Mouse (Mus musculus): ENCODE data around the gene Smurf1. TPM values are rescaled to one million over a fixed set of nuclear protein-coding genes. Genes with fewer than 3 reads are reported as not detected.

The Smurf1 gene
- polyA plus RNA-seq, 1 experiment from 2014 or later: 9.2 TPM

DNA sequence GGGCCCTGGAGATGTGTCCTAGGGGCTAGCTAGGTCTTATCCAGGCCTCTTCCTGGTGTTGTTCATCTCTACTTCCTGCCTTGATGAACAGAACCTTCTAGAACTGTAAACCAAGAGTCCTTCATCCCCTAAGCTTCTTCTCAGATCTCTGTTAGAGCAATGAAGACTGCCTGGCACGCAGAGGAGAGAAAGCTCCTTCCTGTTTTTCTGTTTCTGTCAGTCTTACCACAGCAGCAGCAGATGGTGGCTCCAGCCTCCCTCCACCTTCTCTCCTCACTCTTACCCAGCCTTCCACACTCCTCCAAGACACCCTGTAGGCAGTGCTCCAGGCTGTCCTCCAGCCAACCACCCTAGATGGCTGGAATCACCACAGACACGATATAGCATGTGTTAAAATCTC, 28.3 kb downstream of the Smurf1 start:
- H3K9me3 ChIP-seq (ENCODE audit: control insufficient read depth, low read length): no peaks in the 10 kb centered on the region
- no peak overlapping the region for H3K4me2 ChIP-seq
- H3K4me3 ChIP-seq (ENCODE audit: low read depth, low read length): no peak overlapping the region
- DNase-seq (ENCODE audit: low spot score) (no peak), ATAC-seq (replicated peaks; ENCODE audit: low FRiP score) (no peak)
- H3K27ac ChIP-seq (ENCODE audit: low read depth, low read length): no peak overlapping the region
- H3K9ac ChIP-seq (ENCODE audit: low read depth, low read length): no peak overlapping the region
- peaks cover 5% of the 10 kb centered on the region for H3K4me1 ChIP-seq (replicated peaks; ENCODE audit: control insufficient read depth, insufficient read depth, low read length)
- H3K36me3 ChIP-seq (ENCODE audit: control insufficient read depth, insufficient read depth, low read length): no peaks in the 10 kb centered on the region
- WGBS: 39% methylated on average over 2 of the region's 2 CpGs
- H3K27me3 ChIP-seq (replicated peaks; ENCODE audit: control insufficient read depth, insufficient read depth, low read length): no peaks in the 10 kb centered on the region

DNA sequence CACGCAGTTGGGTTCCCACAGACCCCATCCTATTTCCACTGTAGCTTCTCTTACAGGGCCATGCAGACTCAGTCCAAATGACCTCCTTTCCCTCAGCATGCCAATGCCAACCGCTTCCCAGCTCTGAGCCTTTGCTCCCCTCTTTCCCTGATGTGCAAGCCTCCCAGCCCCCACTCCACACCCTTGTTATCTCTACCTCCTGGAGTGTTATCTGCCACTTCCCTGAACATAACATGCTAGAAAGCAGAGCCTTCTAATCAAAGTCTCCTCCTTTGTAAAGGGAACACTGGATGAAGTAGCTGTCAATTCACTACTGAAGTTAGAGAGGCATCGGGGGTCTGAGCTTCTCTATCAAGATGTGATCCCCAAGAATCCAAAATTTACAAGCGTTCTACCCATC, 32.2 kb downstream of the Smurf1 start:
- Histone ChIP-seq H3K9me3 (ENCODE audit: control insufficient read depth, low read length) (no peaks in the 10 kb centered on the region), H3K4me1 (replicated peaks; ENCODE audit: control insufficient read depth, insufficient read depth, low read length) (peaks cover 5% of the 10 kb centered on the region), H3K36me3 (ENCODE audit: control insufficient read depth, insufficient read depth, low read length) (no peaks in the 10 kb centered on the region), H3K4me3 (ENCODE audit: low read depth, low read length) (no peak overlapping the region), H3K27me3 (replicated peaks; ENCODE audit: control insufficient read depth, insufficient read depth, low read length) (no peaks in the 10 kb centered on the region), H3K4me2 (no peak overlapping the region), H3K27ac (ENCODE audit: low read depth, low read length) (no peak overlapping the region), H3K9ac (ENCODE audit: low read depth, low read length) (no peak overlapping the region)
- 36% methylated on average over 4 of the region's 4 CpGs for WGBS
- no peak for ATAC-seq (replicated peaks; ENCODE audit: low FRiP score)
- DNase-seq (ENCODE audit: low spot score): no peak

DNA sequence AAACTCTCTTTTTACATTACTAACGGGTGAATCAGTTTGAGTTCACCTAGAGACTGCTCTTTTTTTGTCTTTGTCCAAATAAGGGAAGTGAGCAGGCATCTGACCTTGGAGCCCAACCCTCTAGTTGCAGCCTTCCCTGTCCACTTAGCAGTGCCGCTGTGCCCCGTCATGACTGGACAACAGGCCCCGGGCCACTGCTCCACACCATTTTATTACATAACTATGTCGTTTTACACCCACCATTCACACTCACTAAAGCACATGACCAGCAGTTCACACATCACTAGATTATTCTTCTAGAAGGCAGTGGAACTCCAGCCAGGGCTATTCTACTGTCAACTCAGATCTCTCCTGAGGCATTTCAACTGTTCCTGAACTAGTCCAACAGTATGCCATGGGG, 33.8 kb downstream of the Smurf1 start:
- Histone ChIP-seq H3K4me3 (ENCODE audit: low read depth, low read length) (no peak overlapping the region), H3K27me3 (replicated peaks; ENCODE audit: control insufficient read depth, insufficient read depth, low read length) (no peaks in the 10 kb centered on the region), H3K27ac (ENCODE audit: low read depth, low read length) (no peak overlapping the region), H3K9ac (ENCODE audit: low read depth, low read length) (no peak overlapping the region), H3K4me2 (no peak overlapping the region), H3K36me3 (ENCODE audit: control insufficient read depth, insufficient read depth, low read length) (no peaks in the 10 kb centered on the region), H3K4me1 (replicated peaks; ENCODE audit: control insufficient read depth, insufficient read depth, low read length) (peaks cover 5% of the 10 kb centered on the region; the same call in 1 of the 2 replicates), H3K9me3 (ENCODE audit: control insufficient read depth, low read length) (no peaks in the 10 kb centered on the region)
- 82% methylated on average over 5 of the region's 5 CpGs for WGBS
- no peak for DNase-seq (ENCODE audit: low spot score)
- ATAC-seq (replicated peaks; ENCODE audit: low FRiP score): no peak

GRCm38 (mm10) chr5:144928856-144929713, 36.6 kb downstream of the Smurf1 start:
- DNase-seq (ENCODE audit: low spot score) (no peak), ATAC-seq (replicated peaks; ENCODE audit: low FRiP score) (no peak)
- H3K4me3 ChIP-seq (ENCODE audit: low read depth, low read length): no peak overlapping the region
- H3K4me2 ChIP-seq: no peak overlapping the region
- H3K36me3 ChIP-seq (ENCODE audit: control insufficient read depth, insufficient read depth, low read length): no peaks in the 10 kb centered on the region
- H3K27me3 ChIP-seq (replicated peaks; ENCODE audit: control insufficient read depth, insufficient read depth, low read length): no peaks in the 10 kb centered on the region
- no peaks in the 10 kb centered on the region for H3K9me3 ChIP-seq (ENCODE audit: control insufficient read depth, low read length)
- H3K4me1 ChIP-seq (replicated peaks; ENCODE audit: control insufficient read depth, insufficient read depth, low read length): peaks cover 5% of the 10 kb centered on the region
- no peak overlapping the region for H3K9ac ChIP-seq (ENCODE audit: low read depth, low read length)
- no peak overlapping the region for H3K27ac ChIP-seq (ENCODE audit: low read depth, low read length)
- 66% methylated on average over 11 of the region's 11 CpGs for WGBS

DNA sequence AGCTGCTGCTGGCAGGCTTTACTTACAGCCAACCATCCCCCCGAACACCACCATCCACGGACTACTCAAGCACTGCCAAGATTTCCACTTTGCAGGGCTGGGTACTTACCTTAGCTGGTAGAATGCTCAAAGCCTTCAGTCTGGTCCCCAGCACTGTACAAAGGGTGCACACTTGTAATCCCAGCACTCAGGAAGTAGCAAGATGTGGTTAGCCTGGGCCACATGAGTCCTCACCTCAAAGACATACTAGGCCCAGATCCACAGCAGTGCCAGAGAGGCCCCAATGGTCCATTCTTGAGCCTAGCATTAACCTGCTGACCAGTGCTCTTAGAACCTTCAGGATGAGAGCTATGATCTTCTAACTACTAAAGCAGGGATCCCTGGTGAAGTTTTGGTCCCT, 39.4 kb downstream of the Smurf1 start:
- no peaks in the 10 kb centered on the region for H3K9me3 ChIP-seq (ENCODE audit: control insufficient read depth, low read length)
- DNase-seq (ENCODE audit: low spot score) (no peak), ATAC-seq (replicated peaks; ENCODE audit: low FRiP score) (no peak)
- H3K27ac ChIP-seq (ENCODE audit: low read depth, low read length): no peak overlapping the region
- H3K4me2 ChIP-seq: no peak overlapping the region
- H3K4me1 ChIP-seq (replicated peaks; ENCODE audit: control insufficient read depth, insufficient read depth, low read length): no peaks in the 10 kb centered on the region; the same call in 1 of the 2 replicates
- no peaks in the 10 kb centered on the region for H3K27me3 ChIP-seq (replicated peaks; ENCODE audit: control insufficient read depth, insufficient read depth, low read length)
- H3K9ac ChIP-seq (ENCODE audit: low read depth, low read length): no peak overlapping the region
- no peaks in the 10 kb centered on the region for H3K36me3 ChIP-seq (ENCODE audit: control insufficient read depth, insufficient read depth, low read length)
- WGBS: 91% methylated on average over 2 of the region's 2 CpGs
- H3K4me3 ChIP-seq (ENCODE audit: low read depth, low read length): no peak overlapping the region

DNA sequence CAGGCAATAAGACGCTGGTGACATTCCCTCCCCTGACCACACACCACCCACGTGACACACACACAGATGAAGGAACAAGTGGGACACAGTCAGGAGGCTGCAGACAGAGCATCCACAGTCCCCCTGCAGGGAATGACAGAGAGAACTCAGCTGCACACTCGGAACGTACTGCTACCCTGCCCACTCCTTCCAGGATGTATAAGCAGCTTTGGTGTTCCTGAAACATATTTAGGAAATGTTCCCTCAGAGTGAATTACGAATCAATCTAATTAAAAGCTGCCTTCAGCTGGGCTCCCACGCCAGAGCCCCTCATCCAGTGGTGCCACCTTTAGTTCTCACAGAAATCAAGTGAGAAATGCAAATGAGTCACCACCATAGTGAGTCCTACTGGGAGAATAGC, 42.3 kb downstream of the Smurf1 start:
- no peaks in the 10 kb centered on the region for H3K27me3 ChIP-seq (replicated peaks; ENCODE audit: control insufficient read depth, insufficient read depth, low read length)
- no peak overlapping the region for H3K4me2 ChIP-seq
- DNase-seq (ENCODE audit: low spot score) (no peak), ATAC-seq (replicated peaks; ENCODE audit: low FRiP score) (no peak)
- H3K4me1 ChIP-seq (replicated peaks; ENCODE audit: control insufficient read depth, insufficient read depth, low read length): no peaks in the 10 kb centered on the region; the same call in 1 of the 2 replicates
- no peaks in the 10 kb centered on the region for H3K36me3 ChIP-seq (ENCODE audit: control insufficient read depth, insufficient read depth, low read length)
- H3K27ac ChIP-seq (ENCODE audit: low read depth, low read length): no peak overlapping the region
- H3K4me3 ChIP-seq (ENCODE audit: low read depth, low read length): no peak overlapping the region
- H3K9ac ChIP-seq (ENCODE audit: low read depth, low read length): no peak overlapping the region
- H3K9me3 ChIP-seq (ENCODE audit: control insufficient read depth, low read length): no peaks in the 10 kb centered on the region
- WGBS: 64% methylated on average over 6 of the region's 6 CpGs

GRCm38 (mm10) chr5:144919790-144920189, 45.9 kb downstream of the Smurf1 start:
- Histone ChIP-seq H3K4me3 (ENCODE audit: low read depth, low read length) (no peak overlapping the region), H3K9ac (ENCODE audit: low read depth, low read length) (no peak overlapping the region), H3K36me3 (ENCODE audit: control insufficient read depth, insufficient read depth, low read length) (no peaks in the 10 kb centered on the region), H3K27ac (ENCODE audit: low read depth, low read length) (no peak overlapping the region), H3K27me3 (replicated peaks; ENCODE audit: control insufficient read depth, insufficient read depth, low read length) (no peaks in the 10 kb centered on the region), H3K4me2 (no peak overlapping the region), H3K4me1 (replicated peaks; ENCODE audit: control insufficient read depth, insufficient read depth, low read length) (peaks cover 3% of the 10 kb centered on the region), H3K9me3 (ENCODE audit: control insufficient read depth, low read length) (no peaks in the 10 kb centered on the region)
- WGBS: 87% methylated on average over 8 of the region's 8 CpGs
- ATAC-seq (replicated peaks; ENCODE audit: low FRiP score) (no peak), DNase-seq (ENCODE audit: low spot score) (no peak)

DNA sequence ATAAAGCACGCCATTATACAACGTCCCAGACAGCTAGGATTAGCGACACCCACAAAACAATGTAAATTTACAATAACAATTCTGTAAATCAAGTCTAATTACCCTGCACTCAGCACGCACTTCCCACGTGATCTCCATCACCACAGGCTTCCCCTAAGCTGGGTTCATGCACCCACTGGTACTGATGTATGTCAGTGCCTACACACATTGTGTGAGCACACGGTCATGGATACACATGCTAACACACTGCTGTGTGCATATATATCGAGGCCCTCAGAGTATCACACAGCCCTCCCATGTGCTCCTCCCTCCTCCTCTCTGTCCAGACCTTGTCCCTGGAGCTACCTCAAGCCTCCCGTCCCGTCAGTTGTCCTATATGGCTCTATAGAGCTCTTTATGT, 46.5 kb downstream of the Smurf1 start:
- H3K4me1 ChIP-seq (replicated peaks; ENCODE audit: control insufficient read depth, insufficient read depth, low read length): peaks cover 5% of the 10 kb centered on the region
- no peak for ATAC-seq (replicated peaks; ENCODE audit: low FRiP score)
- H3K4me2 ChIP-seq: no peak overlapping the region
- DNase-seq (ENCODE audit: low spot score): no peak
- 82% methylated on average over 9 of the region's 9 CpGs for WGBS
- no peak overlapping the region for H3K9ac ChIP-seq (ENCODE audit: low read depth, low read length)
- no peaks in the 10 kb centered on the region for H3K9me3 ChIP-seq (ENCODE audit: control insufficient read depth, low read length)
- no peaks in the 10 kb centered on the region for H3K36me3 ChIP-seq (ENCODE audit: control insufficient read depth, insufficient read depth, low read length)
- no peaks in the 10 kb centered on the region for H3K27me3 ChIP-seq (replicated peaks; ENCODE audit: control insufficient read depth, insufficient read depth, low read length)
- no peak overlapping the region for H3K4me3 ChIP-seq (ENCODE audit: low read depth, low read length)
- H3K27ac ChIP-seq (ENCODE audit: low read depth, low read length): no peak overlapping the region

DNA sequence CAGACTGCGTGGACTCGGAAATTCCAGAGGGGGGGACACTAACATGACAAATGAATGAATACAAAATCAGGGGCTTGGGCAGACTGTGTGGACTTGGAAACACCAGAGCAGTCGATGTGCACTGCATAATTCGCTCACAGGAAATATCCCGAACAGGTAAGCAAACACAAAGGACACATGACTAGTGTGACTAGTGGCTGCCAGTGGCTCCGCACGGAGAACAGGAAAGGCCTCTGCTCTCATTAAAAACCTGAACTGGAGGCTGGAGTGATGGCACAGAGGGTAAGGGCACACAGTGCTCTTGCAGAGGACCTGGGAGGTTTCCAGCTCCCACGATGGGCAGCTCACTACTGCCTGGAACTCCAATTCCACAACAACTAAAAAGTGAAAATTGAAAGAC, 47.4 kb downstream of the Smurf1 start:
- no peak overlapping the region for H3K9ac ChIP-seq (ENCODE audit: low read depth, low read length)
- no peaks in the 10 kb centered on the region for H3K27me3 ChIP-seq (replicated peaks; ENCODE audit: control insufficient read depth, insufficient read depth, low read length)
- H3K4me2 ChIP-seq: no peak overlapping the region
- no peak overlapping the region for H3K4me3 ChIP-seq (ENCODE audit: low read depth, low read length)
- 86% methylated on average over 8 of the region's 8 CpGs for WGBS
- no peaks in the 10 kb centered on the region for H3K36me3 ChIP-seq (ENCODE audit: control insufficient read depth, insufficient read depth, low read length)
- ATAC-seq (replicated peaks; ENCODE audit: low FRiP score): no peak
- peaks cover 5% of the 10 kb centered on the region for H3K4me1 ChIP-seq (replicated peaks; ENCODE audit: control insufficient read depth, insufficient read depth, low read length)
- no peaks in the 10 kb centered on the region for H3K9me3 ChIP-seq (ENCODE audit: control insufficient read depth, low read length)
- no peak overlapping the region for H3K27ac ChIP-seq (ENCODE audit: low read depth, low read length)
- DNase-seq (ENCODE audit: low spot score): no peak
